Comparison of ENCODE assay signal across 13 mouse cellular contexts in the genomic region with DNA sequence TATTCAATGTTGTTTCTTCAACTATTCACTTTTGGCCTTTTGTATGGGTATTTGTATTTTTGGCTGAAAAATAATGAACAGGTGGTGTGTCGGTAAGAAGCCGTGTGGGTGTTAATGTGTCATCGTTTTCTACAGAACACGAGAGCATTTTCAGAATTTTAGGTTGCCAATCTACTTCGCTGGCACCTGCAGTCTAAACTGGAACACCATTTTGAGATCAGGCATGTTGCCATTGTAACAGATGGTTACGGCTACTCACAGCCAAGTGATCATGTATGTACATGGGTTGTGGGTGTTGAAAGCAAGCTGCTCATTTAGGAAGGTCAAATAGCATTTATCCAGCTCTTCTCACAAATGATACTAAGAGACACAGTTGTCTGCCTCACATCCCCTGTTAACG.
A peak's percentile ranks its signal among the peaks of the same experiment; 100 is the strongest.
DNase-seq lines count a peak whose midpoint lies in the region; ATAC-seq lines count a peak whose summit lies in the region.
"Had no signal": no experiment of that assay in that cellular context is flagged by ENCODE, and none has a peak within 500 bp of the region (broad histone marks: within the 10 kb centered on the region; RNA-seq: fewer than 3 reads in every experiment).

No protein-coding gene starts in this region.

- H3K36me3 ChIP-seq in forebrain, embryonic 16.5 days (ENCODE audit: control insufficient read depth, insufficient read depth), result no peaks in the 10 kb centered on the region
- H3K36me3 ChIP-seq: embryonic facial prominence, embryonic 12.5 days; heart, embryonic 15.5 days had no signal

- WGBS in forebrain, embryonic 16.5 days, result 59% methylated on average over 7 of the region's 7 CpGs

- peak; percentile 28 for DNase-seq in right cerebral cortex, adult 18-20 months
- no peak for DNase-seq in right cerebral cortex, postnatal 14 days
- peak; percentile 7 for DNase-seq in left cerebral cortex, adult 11 months (ENCODE audit: low spot score)
- no peak for DNase-seq in ovary, postnatal 10 days (ENCODE audit: low spot score)
- no peak for DNase-seq in urinary bladder, postnatal 14 days (ENCODE audit: low spot score)
- no peak for DNase-seq in retina, postnatal 1 day
- DNase-seq in gastrocnemius, postnatal 14 days, result no peak
- DNase-seq: gastrocnemius, adult 2 months; kidney, adult 8-10 months; lung, postnatal 4 days had no signal

- H3K4me2 ChIP-seq in forebrain, embryonic 16.5 days (ENCODE audit: low read length), result no peak overlapping the region
- H3K4me2 ChIP-seq: embryonic facial prominence, embryonic 12.5 days; heart, embryonic 15.5 days had no signal

- H3K9me3 ChIP-seq in forebrain, embryonic 16.5 days (ENCODE audit: control insufficient read depth, low read length), result no peaks in the 10 kb centered on the region
- H3K9me3 ChIP-seq: embryonic facial prominence, embryonic 12.5 days; heart, embryonic 15.5 days had no signal

- H3K27me3 ChIP-seq in forebrain, embryonic 16.5 days (replicated peaks; ENCODE audit: control insufficient read depth, insufficient read depth, low read length), result no peaks in the 10 kb centered on the region
- H3K27me3 ChIP-seq: embryonic facial prominence, embryonic 12.5 days; heart, embryonic 15.5 days had no signal

- H3K4me3 ChIP-seq in forebrain, embryonic 16.5 days (replicated peaks; ENCODE audit: low read length), result no peak overlapping the region
- H3K4me3 ChIP-seq: embryonic facial prominence, embryonic 12.5 days; gastrocnemius, adult 2 months; heart, embryonic 15.5 days had no signal

- H3K9ac ChIP-seq in forebrain, embryonic 16.5 days (replicated peaks; ENCODE audit: low read depth, low read length), result no peak overlapping the region
- H3K9ac ChIP-seq: embryonic facial prominence, embryonic 12.5 days; heart, embryonic 15.5 days had no signal

- peak; percentile 88 for ATAC-seq in forebrain, embryonic 16.5 days

- H3K27ac ChIP-seq in forebrain, embryonic 16.5 days (ENCODE audit: low read length), result no peak overlapping the region
- H3K27ac ChIP-seq: embryonic facial prominence, embryonic 12.5 days; gastrocnemius, adult 2 months; heart, embryonic 15.5 days had no signal

- no peaks in the 10 kb centered on the region; the same call in 1 of the 2 replicates for H3K4me1 ChIP-seq in forebrain, embryonic 16.5 days (replicated peaks; ENCODE audit: control insufficient read depth, insufficient read depth, low read length)
- H3K4me1 ChIP-seq: embryonic facial prominence, embryonic 12.5 days; heart, embryonic 15.5 days had no signal

- intact Hi-C loops in gastrocnemius, postnatal 14 days (cut with DNase I; ENCODE audit: low total_unique reads), result no loop called here

Comparison
In these comparisons a context has a peak if more than half of its experiments do, and no peak if none do; other contexts are left out.
1. DNase-seq: peak in right cerebral cortex, adult 18-20 months (single experiment) and left cerebral cortex, adult 11 months (single experiment); none in right cerebral cortex, postnatal 14 days (single experiment), ovary, postnatal 10 days (single experiment), urinary bladder, postnatal 14 days (single experiment), retina, postnatal 1 day (single experiment) and gastrocnemius, postnatal 14 days (single experiment).